Mouse (Mus musculus): ENCODE results near the gene Il1rapl1.

Gene Il1rapl1

DNA sequence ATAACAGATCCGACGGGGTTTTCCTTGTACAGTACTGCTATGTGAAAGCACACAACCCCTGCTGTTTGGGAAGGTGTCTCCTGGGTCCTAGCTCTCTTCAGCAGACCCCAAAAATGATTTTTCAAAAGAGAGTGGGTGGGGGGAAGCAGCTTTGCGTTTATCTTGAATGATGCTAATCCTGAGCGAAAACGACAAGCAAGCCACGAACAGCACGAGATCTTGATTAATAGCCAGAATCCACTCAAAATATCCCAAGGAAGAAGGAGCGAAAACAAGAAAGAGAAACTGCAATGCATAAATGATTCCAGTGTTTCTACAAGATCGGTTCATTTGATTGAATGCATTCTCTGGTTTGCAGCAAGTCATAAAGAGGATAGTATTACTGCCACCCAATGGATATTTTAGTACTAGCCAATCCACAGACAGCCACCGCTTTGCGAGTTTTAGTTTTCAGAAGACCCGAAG, at the start of gene Il1rapl1:
TSS of gene Il1rapl1 (minus strand) at position 37 of the 465 bp plus-strand sequence.
- DNase-seq (ENCODE audit: low spot score) = no peak

DNA sequence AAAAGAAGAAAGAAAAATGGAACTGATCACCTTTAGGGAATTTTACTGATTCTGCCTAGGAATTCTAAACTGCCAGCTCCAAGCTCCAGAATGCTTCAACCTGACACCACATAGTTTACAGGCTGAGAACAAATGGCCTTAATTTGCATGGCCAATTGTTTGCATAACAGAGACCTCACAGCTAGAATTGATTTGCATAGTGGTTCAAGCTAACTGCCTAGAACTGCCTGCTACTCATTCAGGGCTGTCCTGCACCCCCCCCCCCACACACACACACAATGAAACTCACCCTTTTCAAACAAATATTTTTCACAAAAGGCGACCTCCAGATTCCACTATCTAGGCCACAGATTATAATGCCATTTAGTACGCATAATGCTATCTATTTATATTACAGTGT, 42.6 kb upstream of the Il1rapl1 start:
- no peak for DNase-seq (ENCODE audit: low spot score)

DNA sequence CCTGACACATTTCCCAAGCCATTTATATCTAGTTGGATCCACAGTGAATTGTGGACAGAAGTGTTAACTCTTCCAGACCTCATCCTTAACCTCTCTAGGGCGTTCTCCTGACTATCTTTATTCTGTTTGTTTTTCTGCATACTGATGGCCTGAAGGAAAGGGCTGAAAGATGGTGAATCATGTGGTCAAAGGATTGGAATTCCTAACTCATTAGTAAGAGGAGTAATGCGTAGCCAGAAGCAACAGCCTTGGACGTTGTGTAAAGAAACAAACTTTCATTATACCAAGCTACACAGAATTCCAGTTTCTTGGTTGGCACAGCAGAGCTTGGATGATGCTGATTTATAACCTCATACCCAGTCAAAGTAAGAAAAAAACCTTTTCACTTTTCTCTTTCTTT, 10.2 kb upstream of the Il1rapl1 start:
- no peak for DNase-seq (ENCODE audit: low spot score)

DNA sequence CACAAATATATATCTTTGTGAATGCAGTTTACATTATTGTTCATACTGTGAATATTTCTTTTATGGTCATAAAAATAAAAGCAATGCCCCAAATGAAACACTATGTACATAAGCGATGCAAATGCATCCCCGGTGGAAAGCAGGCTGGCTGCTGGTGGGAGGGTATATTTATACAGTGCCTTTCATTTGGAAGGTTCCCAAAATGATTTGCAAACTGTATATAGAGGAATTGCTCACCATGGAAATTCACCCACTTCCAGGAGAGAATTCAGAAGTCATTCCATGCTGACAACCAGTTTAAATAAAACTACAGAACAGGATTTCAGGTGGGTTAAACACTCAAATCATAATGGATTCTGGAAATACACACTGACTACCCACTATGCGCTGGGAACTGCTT, 4.6 kb upstream of the Il1rapl1 start:
- no peak for DNase-seq (ENCODE audit: low spot score)

DNA sequence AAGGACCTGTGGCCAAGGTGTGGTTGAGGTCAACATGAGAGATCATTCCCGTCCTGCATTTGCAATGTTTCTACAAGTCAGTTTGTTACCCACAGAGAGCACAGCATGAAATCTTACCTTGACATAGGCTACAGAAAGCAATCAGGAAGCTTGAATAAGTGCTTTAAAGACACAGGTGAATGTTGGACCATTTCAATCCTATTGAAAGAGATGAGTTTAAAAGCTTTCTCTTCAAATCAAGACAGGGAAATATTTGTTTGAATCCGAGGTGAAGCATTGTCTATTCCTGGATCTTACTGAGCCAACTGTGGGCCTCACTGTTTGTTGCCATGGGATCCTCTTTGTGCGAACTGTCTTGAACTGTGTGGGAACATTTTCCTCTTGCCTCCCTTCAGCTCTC, 2.4 kb upstream of the Il1rapl1 start:
- no peak for DNase-seq (ENCODE audit: low spot score)

DNA sequence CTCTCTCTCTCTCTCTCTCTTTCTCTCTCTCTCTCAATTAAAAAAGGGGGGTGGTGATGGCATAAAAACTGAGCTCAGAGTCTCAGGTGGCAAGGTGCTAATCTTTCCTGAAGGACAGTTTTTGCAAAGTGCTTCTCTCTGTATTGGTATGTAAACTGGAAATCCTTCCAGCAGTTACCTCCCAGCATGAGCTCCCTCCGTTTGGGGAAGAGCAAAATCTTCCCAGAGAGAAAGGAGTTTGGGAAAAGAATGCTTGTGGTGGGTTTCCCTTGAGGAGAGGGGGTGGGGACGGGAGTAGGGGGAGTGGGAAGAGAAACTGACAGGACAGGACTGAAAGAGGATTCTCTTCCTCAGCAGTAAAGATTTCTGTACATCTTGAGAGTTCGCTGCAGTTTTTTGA, 881 bp upstream of the Il1rapl1 start:
- DNase-seq (ENCODE audit: low spot score) = no peak

DNA sequence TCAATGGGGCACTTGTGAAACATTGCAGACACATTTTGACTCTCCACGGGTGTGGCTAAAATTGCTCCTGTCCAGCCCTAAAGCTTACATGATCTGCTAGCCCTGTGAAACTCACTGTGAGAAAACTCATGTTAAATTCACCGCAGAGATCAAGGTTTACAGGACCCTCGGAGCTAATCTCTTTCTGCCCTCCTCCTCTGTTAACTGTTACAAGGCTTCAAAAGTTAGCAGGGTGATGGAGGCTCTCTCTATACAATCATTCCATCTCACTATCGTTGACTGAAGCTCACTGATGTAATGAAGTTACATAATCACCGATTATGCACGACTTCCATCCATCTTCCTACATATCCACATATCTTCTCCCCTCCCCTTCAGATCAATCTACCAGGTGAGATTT, 1.9 kb downstream of the Il1rapl1 start:
- no peak for DNase-seq (ENCODE audit: low spot score)

DNA sequence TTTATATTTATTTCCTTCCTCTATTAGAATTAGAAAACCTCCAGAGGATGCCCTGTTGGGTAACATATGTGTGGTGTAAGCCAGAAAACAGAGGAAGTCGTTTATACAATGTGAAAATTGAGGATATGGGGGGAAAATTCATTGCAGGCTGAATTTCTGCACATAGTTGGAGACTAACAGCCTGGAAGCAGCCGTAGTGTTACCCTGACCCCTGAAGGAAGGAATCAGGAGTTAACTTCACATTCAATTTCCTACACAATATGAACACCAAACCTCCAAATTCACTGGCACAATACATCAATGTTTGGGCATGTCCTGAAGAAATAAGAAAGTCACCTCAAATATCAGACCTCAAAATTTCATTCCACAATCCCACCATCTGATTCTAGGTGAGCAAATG, 3.2 kb downstream of the Il1rapl1 start:
- DNase-seq (ENCODE audit: low spot score) = no peak

DNA sequence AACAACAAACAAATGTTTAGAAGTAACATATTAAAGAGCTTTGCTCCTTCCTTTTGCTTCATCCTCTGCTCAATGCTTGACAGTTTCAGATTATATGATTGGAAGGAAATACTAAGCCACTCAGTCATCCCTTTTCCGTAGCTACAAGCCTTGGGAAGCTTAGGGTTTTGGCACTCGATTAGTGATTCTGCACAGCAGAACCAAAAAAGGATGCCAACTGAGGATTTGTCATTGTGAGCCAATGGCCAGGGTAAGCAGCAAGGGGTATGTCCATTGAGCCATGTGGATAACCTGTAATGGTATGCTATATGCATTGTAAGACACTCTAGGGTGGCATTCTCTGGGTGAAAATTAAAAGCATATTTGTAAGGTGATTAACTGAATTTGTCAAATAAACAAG, 5.7 kb downstream of the Il1rapl1 start:
- DNase-seq (ENCODE audit: low spot score) = no peak

DNA sequence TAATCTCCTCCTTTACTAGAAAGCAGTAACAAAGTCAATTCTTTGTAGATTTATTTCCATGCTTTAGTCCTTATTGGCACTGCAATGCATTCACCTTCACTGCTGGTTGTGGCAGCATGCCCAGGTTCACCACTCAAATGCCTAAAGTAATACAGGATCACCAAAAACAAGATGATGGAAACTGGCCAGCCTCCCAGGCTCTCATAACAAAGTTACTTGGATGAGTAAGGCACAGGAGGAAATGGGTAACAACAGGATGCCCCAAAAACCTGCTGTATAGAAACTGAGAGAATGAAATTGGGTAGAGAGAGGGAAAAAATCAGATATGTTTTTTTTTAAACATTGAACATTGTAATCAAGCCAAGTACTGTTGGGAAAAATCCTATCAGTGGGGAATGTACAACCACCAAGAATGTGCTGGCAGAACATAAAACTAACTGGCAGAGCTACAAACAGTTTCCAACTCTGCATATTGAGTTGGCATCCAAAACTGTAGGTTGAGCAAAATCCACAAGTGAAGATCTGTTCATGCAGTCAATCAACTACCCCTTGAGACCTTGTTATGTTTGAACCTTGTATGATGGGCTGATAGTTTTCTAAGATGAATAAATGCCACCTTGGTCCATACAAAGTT, 21.4 kb downstream of the Il1rapl1 start:
- no peak for DNase-seq (ENCODE audit: low spot score)

DNA sequence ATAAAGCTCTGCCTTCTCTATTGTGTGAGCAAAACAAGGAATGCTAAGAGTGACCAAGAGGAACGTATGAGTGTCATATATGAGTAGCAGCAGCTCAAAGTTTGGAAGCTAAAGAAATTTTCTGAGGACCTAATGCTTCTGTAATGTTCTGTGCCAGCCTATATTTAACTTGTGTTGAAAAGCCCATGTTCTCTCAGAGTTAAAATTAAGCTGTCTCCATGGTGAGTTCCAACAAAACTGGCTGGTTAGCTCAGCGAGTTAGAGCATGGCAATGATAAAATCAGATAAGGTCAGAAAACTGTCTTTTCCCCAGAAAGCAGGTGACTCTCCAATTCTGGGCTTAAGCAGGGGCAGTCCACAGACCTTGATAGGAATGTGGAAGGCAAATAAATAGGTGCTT, 25.6 kb downstream of the Il1rapl1 start:
- DNase-seq (ENCODE audit: low spot score) = no peak

DNA sequence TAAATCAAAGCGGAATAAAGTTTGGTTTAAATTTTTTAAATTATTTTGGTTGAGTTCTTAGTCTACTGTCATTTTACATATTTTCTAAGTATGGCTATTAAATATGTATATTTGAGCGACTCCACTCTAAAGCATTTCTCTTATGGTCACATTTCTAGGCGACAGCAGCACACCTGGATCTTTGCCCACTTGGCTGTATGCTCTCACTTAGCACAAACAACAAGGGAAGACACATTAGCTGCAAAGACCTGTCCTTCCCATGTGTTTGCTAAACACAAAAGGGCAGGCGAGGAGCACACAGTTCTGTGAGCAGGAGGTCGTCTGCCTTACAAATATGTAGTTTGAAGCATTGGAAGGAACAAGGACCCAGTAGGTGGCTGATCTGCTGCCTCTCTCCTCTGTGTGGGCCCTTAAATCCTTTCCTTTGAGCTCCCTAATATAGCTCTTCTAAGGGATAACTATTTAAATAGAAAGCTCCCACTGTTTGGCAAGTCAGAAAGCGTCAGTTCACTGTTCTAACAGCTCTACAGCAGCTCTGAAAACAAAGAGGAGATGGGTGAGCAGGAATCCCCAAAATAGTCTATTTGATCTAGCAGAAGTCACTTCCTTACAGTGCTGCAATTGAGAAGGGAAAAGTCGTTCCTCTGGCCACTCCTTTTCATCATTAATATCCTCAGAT, 42.6 kb downstream of the Il1rapl1 start:
- DNase-seq (ENCODE audit: low spot score) = no peak

DNA sequence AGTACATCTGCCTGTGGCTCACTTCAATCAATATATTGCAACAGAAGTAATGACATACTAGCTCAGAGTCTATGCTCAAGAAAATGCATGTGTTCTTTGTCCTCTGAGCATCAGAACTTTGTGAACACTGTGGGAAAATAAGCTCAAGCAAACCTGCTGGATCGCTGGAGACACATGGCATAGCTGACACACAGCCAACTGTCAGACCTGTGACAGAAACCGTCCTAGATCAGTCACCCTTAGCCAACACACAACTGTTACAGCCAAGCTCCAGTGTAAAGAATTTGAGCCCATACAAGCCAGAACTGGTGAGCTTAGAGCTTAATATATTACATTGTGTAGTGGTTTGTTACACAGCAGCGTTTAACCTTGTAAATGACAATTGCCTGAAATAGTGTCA, 45.1 kb downstream of the Il1rapl1 start:
- no peak for DNase-seq (ENCODE audit: low spot score)

DNA sequence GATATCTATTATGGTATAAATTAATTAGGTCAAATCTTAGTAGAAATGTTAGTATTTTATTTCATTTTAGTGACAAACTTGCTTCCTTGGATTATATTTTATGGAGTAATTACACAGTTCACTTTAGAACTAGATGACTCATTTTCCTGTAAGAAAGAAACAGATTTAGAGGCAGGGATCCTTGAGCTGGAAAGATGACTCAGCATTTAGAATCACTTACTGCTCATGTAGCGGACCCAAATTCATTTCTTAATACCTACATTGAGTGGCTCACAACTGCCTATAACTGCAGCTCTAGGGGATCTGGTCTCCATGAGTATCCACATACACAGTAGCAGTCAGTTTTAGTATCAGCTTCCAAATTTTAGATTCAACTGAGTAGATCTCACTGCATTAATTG, 71.9 kb downstream of the Il1rapl1 start:
- no peak for DNase-seq (ENCODE audit: low spot score)

DNA sequence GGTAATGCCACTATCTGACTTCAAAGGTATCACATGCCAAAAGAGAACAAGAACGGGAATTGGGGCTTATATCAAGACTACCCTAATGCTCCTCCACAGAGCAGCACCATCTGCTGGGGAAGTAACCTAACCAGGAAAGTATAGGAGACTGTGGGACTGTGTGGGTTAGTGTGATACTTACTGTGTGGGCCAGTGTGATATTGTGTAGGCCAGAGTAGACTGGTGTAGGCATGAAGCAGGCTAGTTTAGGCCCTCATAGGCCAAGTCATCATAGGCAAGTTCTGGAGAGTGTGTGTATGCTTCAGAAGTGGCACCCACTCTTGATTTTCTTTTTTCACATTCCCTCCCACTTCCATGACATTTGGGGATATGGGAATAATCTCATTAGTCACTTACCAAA, 76.5 kb downstream of the Il1rapl1 start:
- DNase-seq (ENCODE audit: low spot score) = no peak

DNA sequence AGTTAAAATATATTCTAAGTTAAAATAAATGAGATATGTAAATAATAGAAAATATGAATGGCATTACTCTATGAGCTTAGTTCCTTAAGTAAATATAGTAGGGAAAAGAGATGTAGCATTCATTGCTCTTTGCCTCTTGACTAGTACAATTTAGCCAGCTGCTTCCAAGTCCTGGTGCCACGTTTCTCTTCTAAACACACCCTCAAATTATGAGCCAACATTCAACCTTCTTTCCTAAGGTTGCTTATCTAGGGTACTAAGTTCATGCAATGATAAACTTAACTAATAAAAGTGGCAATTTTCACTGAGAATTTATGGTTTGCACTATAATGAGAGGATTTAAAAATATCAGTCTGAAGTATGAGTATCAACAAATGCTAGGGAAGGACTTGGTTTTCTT, 218.3 kb downstream of the Il1rapl1 start:
- DNase-seq (ENCODE audit: low spot score) = no peak

DNA sequence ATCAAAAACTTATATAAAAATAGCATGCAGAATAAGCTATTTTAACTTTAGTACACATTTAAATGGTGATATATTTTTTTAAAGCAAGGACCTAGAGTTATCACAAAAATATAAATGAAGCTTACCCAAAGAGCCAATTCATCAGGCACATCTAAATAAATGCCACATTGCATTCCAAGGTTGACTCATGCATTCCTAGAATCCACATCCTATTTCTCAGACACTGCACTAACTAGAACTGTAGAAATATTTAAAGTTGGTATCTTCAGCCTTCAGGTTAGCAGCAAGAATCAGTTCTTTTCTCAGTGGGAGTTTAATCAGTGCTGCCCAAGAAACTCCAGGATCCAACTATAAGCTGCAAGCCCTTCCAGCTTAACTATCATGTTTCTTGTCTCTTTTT, 223.5 kb downstream of the Il1rapl1 start:
- no peak for DNase-seq (ENCODE audit: low spot score)

DNA sequence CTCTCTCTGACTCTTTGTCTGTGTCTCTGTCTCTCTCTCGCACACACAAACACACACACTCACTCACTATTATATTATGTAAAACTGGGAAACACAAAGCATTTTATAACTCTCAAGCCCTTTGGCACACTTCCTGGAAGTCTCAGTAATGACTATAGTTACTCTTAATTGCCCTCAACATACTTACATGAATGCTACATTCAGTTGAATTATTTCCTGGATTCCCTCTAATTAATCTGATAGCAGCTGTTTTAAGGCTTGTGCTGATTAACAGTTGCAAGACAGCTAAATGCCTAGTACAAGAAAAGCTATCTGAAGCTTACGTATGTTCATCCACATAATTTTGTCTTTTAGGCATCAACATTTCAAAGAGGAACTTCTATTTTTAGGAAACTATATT, 261.3 kb downstream of the Il1rapl1 start:
- DNase-seq (ENCODE audit: low spot score) = no peak

DNA sequence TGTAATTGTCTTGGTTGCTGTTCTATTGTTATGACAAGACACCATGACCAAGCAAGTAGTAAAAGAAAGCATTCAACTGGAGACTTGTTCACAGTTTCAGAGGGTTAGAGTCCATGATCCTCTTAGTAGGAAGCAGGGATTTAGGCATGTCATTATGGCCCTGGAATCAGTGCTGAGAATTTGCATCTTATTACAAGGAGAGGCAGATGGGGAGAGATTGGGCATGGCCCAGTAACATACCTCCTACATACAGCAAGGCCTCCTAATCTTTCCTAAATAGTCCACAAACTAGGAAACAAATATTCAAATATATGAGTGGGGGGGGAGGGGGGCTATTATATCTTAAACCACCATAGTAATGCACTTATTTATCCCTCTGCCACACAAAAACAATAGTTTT, 301.6 kb downstream of the Il1rapl1 start:
- DNase-seq (ENCODE audit: low spot score) = no peak

DNA sequence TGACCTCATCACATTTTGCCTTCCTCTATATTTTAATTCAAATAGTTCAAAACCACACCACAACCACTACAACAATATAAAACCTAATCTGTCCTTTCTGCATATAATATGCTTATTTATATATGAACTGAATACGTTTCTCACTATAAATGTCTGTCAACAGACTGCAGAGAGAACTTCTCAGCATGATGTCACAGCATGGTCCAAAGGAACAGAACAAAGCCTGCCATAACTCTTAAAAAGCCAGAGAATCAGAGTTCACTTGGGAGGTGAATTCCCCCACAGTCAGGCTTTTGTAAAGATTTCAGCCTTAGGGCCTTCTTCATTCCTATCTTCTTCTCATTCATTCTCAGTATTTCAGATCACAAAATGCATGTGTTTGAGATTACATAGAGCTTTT, 307.7 kb downstream of the Il1rapl1 start:
- no peak for DNase-seq (ENCODE audit: low spot score)

DNA sequence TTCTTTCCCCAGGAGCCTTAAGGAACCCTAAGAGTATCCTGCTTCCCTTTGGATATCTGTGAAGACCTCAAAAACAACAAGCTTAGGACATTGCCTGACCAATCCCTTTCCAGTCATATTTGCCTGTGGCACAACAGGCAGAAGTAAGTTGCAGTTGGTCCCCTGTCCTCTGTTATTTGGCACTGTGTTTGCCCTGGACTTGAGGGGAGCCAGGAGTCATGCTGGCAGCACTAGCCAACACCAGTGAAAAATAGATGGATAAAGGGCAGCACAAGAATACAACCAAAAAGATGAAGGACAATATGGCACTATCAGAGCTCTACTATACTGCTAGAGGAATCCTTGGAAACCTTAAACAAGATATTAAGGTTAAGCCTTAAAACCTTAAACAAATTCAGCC, 322.4 kb downstream of the Il1rapl1 start:
- no peak for DNase-seq (ENCODE audit: low spot score)

DNA sequence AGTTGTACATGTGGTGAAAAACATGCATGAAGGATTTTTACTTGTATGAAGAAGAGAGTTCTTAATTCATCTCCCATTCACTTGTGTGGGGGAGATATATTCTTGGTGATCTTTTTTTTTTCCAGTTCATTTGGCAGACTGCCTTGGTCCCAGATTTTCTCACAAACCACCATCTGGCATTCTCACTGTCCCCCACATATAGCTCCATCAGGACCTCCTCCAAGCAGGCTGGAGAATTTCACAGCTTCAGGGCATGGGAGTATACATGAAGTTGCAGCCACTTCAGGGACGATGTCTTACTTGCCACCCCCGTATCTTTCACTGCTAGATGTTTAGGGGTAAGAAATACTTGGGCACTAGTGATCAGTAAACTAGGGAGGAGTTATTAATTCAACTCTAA, 404.9 kb downstream of the Il1rapl1 start:
- DNase-seq (ENCODE audit: low spot score) = no peak

DNA sequence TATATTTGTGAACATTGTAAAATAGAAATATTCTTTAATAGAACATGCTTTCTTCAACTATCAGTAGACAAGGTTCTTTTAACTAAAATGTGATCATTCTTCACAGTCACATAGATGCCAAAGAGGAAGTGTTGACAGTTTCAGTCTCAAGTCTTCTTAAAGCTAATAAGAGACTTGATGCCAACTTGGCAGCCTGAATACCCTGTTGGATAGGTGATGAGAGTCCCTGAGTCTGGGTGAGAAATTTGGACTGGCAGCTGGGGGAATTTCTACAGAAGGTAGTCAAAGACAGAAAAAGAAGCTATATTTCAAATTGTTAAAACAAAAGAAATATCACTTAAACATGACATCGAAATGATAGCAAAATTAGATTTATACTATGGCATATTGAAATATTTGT, 451.6 kb downstream of the Il1rapl1 start:
- DNase-seq (ENCODE audit: low spot score) = no peak

DNA sequence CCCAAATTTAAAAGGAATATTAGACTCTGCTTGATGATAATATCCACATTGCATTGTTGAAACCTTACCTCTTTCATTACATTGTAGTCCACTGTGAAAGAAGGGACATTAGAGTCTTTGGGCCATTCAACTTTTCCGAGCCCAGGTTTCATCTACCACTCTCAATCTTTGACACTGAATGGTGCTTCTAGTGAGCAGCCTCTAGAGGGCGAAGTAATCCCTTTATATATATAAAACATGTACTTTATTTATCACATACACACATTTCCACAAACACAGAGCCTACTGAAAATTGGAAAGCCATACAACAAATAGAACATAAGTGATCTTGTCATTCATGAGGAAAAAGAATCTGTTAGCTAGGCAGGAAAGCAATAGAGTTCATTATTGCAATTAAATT, 459.8 kb downstream of the Il1rapl1 start:
- DNase-seq (ENCODE audit: low spot score) = no peak

Measured in MN1 (cell line).